Mouse (Mus musculus) lung, postnatal 0 days (tissue): ENCODE results near the gene Fam189a1.

Experiments
- CTCF ChIP-seq: IDR thresholded peaks from 2 replicates; pipeline ENCODE4 v1.5.1; 2016; ENCODE audit warnings: antibody characterized with exemption, mild to moderate bottlenecking
- EP300 ChIP-seq: IDR thresholded peaks from 2 replicates; pipeline ENCODE4 v1.6.1; 2016; ENCODE audit warnings: antibody characterized with exemption, mild to moderate bottlenecking, control low read depth

GRCm38 (mm10) chr7:65051986-65052385, 104.4 kb downstream of the Fam189a1 start:
- TF ChIP-seq CTCF: no peak
- TF ChIP-seq EP300: no peak
